Mouse (Mus musculus) megakaryocyte, embryonic 14.5 days (primary cell): ENCODE results near the gene Spint4.

ENCODE experiments used
- FLI1 ChIP-seq: IDR thresholded peaks from 2 replicates; pipeline ENCODE4 v1.6.1; 2012; ENCODE audit warnings: low read length, inconsistent platforms, mixed read lengths
- GATA1 ChIP-seq: IDR thresholded peaks from 3 replicates; pipeline ENCODE4 v1.6.1; 2012; ENCODE audit warnings: mixed read lengths, low read length, inconsistent platforms, borderline replicate concordance

- TF ChIP-seq FLI1: no peak
- TF ChIP-seq GATA1: no peak
These were observed at the start of gene Spint4 for GRCm38 (mm10) chr2:164698201-164698600.
